Mouse (Mus musculus): Measurements from ENCODE around the gene Pmp22.

DNA sequence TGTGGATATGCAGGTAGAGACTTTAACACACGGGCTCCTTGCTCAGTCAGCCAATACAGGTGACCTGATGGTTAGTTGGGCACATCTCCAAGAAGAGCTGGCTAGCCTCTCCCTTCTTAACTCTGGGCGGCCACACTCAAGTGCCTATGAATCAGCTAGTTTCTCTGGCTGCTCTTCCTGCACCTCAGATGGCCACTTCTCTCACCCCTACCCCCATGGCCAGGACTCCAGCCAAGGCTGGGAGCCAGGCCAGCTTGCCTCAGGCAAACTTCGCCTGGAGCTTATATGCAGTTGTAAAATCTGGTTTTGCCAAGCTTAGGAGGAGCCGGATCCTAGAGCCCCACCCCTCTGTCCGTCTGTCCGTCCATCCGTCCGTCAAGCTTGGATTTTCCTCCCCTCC lies 1.7 kb downstream of the Pmp22 start:
- TF ChIP-seq CTCF (conservative IDR thresholded peaks at IDR 0.05; ENCODE audit: insufficient read depth, insufficient read length, low read depth, low read length) (no peak), POLR2A (IDR thresholded peaks at IDR 0.05; ENCODE audit: low read depth, low read length) (no peak)

All from kidney, adult 2 months (tissue).